17 mouse cellular contexts compared by ENCODE assay signal in the genomic region with DNA sequence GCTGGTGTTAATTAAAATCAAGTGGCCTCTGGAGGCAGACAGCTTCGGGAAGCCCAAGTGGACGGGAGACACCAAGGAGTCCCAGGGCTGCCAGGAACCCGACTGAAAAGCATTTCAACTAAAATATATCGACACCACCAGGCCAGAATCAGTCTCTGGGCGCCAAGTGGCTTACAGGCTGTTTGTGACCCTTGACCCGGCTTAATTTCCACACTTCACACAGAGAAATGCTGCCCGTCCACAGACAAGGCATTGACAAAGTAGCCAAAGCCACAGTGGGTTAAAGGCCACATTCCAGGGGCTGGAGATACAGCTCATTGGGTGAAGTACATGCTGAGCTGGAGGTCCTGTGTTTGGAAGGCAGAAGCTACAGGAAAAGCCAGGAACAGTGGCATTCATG. TPM values are rescaled to one million over a fixed set of nuclear protein-coding genes. Genes with fewer than 3 reads are reported as not detected.
DNase-seq lines count a peak whose midpoint lies in the region; ATAC-seq and TF ChIP-seq lines count a peak whose summit lies in the region.
"Had no signal": no experiment of that assay in that cellular context is flagged by ENCODE, and none has a peak within 500 bp of the region (broad histone marks: within the 10 kb centered on the region; RNA-seq: fewer than 3 reads in every experiment).

No protein-coding gene starts in this region.

- no peak for TF ChIP-seq POLR2A in liver, adult 2 months (IDR thresholded peaks at IDR 0.05; ENCODE audit: extremely low read depth, insufficient read depth, low read length)

- 42% methylated on average over 7 of the region's 7 CpGs for WGBS in liver, adult 2 months
- WGBS in liver, embryonic 11.5 days, result 41% methylated on average over 7 of the region's 7 CpGs
- WGBS in embryonic facial prominence, embryonic 10.5 days, result 17% methylated on average over 7 of the region's 7 CpGs
- WGBS in limb, embryonic 10.5 days, result 11% methylated on average over 7 of the region's 7 CpGs

- H3K27me3 ChIP-seq in liver, adult 2 months (ENCODE audit: control insufficient read depth, insufficient read depth, low read length), result no peaks in the 10 kb centered on the region
- H3K27me3 ChIP-seq in liver, embryonic 11.5 days (replicated peaks; ENCODE audit: control insufficient read depth, insufficient read depth, low read length), result no peaks in the 10 kb centered on the region
- H3K27me3 ChIP-seq in embryonic facial prominence, embryonic 10.5 days (replicated peaks; ENCODE audit: low read depth, poor library complexity, severe bottlenecking), result peaks cover 23% of the 10 kb centered on the region
- peaks cover 7% of the 10 kb centered on the region; the same call in 1 of the 2 replicates for H3K27me3 ChIP-seq in limb, embryonic 10.5 days (ENCODE audit: low read depth, poor library complexity, severe bottlenecking)
- H3K27me3 ChIP-seq: embryonic facial prominence, embryonic 15.5 days; intestine, embryonic 15.5 days; liver, embryonic 13.5 days had no signal

- no peak overlapping the region for H3K9ac ChIP-seq in liver, adult 2 months (ENCODE audit: low read depth, low read length)
- no peak overlapping the region for H3K9ac ChIP-seq in liver, embryonic 11.5 days (ENCODE audit: low read depth, low read length)
- H3K9ac ChIP-seq: embryonic facial prominence, embryonic 15.5 days; intestine, embryonic 15.5 days; liver, embryonic 13.5 days; midbrain, embryonic 12.5 days had no signal

- no peak overlapping the region for H3K4me3 ChIP-seq in liver, adult 2 months (ENCODE audit: insufficient read depth, low read depth, low read length)
- H3K4me3 ChIP-seq in liver, embryonic 11.5 days (ENCODE audit: low read depth, low read length), result no peak overlapping the region
- H3K4me3 ChIP-seq in embryonic facial prominence, embryonic 10.5 days, result no peak overlapping the region
- H3K4me3 ChIP-seq in limb, embryonic 10.5 days, result no peak overlapping the region
- H3K4me3 ChIP-seq: embryonic facial prominence, embryonic 15.5 days; intestine, embryonic 15.5 days; liver, embryonic 13.5 days; midbrain, embryonic 12.5 days had no signal

- peak; percentile 37 for DNase-seq in liver, adult 2 months (ENCODE audit: extremely low read depth, low read depth, low spot score)
- no peak for DNase-seq in liver, embryonic 11.5 days (ENCODE audit: low spot score)
- DNase-seq in adrenal gland, postnatal 14 days, result peak; percentile 55
- DNase-seq in embryonic facial prominence, embryonic 10.5 days (ENCODE audit: low spot score), result peak; percentile 41
- peak; percentile 42 for DNase-seq in limb, embryonic 10.5 days (ENCODE audit: low spot score)
- no peak for DNase-seq in urinary bladder, postnatal 4 days (ENCODE audit: low spot score in 2 of 2)
- DNase-seq: cerebellum, postnatal 10 days; heart, adult 11 months; heart, postnatal 14 days; liver, embryonic 13.5 days; thymus, postnatal 25 days had no signal

- no peaks in the 10 kb centered on the region for H3K36me3 ChIP-seq in liver, adult 2 months (ENCODE audit: control insufficient read depth, insufficient read depth, low read length)
- no peaks in the 10 kb centered on the region for H3K36me3 ChIP-seq in liver, embryonic 11.5 days (ENCODE audit: control insufficient read depth, insufficient read depth, low read length)
- no peaks in the 10 kb centered on the region for H3K36me3 ChIP-seq in embryonic facial prominence, embryonic 10.5 days (replicated peaks)
- H3K36me3 ChIP-seq in limb, embryonic 10.5 days, result no peaks in the 10 kb centered on the region
- H3K36me3 ChIP-seq: embryonic facial prominence, embryonic 15.5 days; intestine, embryonic 15.5 days; liver, embryonic 13.5 days; midbrain, embryonic 12.5 days had no signal

- TF ChIP-seq CTCF in liver, adult 2 months (IDR thresholded peaks at IDR 0.05; ENCODE audit: low read depth, low read length), result no peak

- no peaks in the 10 kb centered on the region for H3K79me2 ChIP-seq in liver, adult 2 months (ENCODE audit: control insufficient read depth, insufficient read depth, low read length)

- H3K9me3 ChIP-seq in liver, embryonic 11.5 days (ENCODE audit: control insufficient read depth, low read length), result no peaks in the 10 kb centered on the region
- peaks cover 5% of the 10 kb centered on the region; the same call in 1 of the 2 replicates for H3K9me3 ChIP-seq in embryonic facial prominence, embryonic 10.5 days
- no peaks in the 10 kb centered on the region for H3K9me3 ChIP-seq in limb, embryonic 10.5 days (replicated peaks)
- H3K9me3 ChIP-seq: embryonic facial prominence, embryonic 15.5 days; intestine, embryonic 15.5 days; liver, embryonic 13.5 days; midbrain, embryonic 12.5 days had no signal

- no peaks in the 10 kb centered on the region for H3K4me1 ChIP-seq in liver, adult 2 months (ENCODE audit: control insufficient read depth, insufficient read depth, low read length)
- H3K4me1 ChIP-seq in liver, embryonic 11.5 days (replicated peaks; ENCODE audit: control insufficient read depth, insufficient read depth, low read length), result no peaks in the 10 kb centered on the region
- H3K4me1 ChIP-seq in embryonic facial prominence, embryonic 10.5 days, result peaks cover 41% of the 10 kb centered on the region
- H3K4me1 ChIP-seq in limb, embryonic 10.5 days, result peaks cover 34% of the 10 kb centered on the region
- H3K4me1 ChIP-seq: intestine, embryonic 15.5 days; liver, embryonic 13.5 days had no signal

- no peak for ATAC-seq in liver, embryonic 11.5 days (replicated peaks; ENCODE audit: low FRiP score)
- no peak for ATAC-seq in monocyte, adult 5-6 weeks (replicated peaks; ENCODE audit: insufficient number of reproducible peaks, low FRiP score, low TSS enrichment, poor library complexity, severe bottlenecking)
- ATAC-seq: forebrain, embryonic 16.5 days; intestine, embryonic 15.5 days had no signal

- no peak overlapping the region for H3K27ac ChIP-seq in liver, adult 2 months (replicated peaks; ENCODE audit: insufficient read depth, low read depth, low read length)
- no peak overlapping the region for H3K27ac ChIP-seq in liver, embryonic 11.5 days (ENCODE audit: low read depth, low read length)
- H3K27ac ChIP-seq in embryonic facial prominence, embryonic 10.5 days (replicated peaks), result no peak overlapping the region; the same call in 1 of the 2 replicates
- peak overlapping the region; percentile 61 for H3K27ac ChIP-seq in limb, embryonic 10.5 days
- H3K27ac ChIP-seq: embryonic facial prominence, embryonic 15.5 days; intestine, embryonic 15.5 days; liver, embryonic 13.5 days; midbrain, embryonic 12.5 days had no signal

- H3K4me2 ChIP-seq in liver, embryonic 11.5 days, result no peak overlapping the region
- H3K4me2 ChIP-seq: embryonic facial prominence, embryonic 15.5 days; intestine, embryonic 15.5 days; liver, embryonic 13.5 days; midbrain, embryonic 12.5 days had no signal

RNA-seq across cellular contexts. Expression of gene Sez6l, which starts 54.8 kb away (rescaled TPM):
- under 0.01 TPM in 1 of 2 replicates, not detected in the other for total RNA-seq in liver, adult 2 months (2014; rRNA removed)
- polyA plus RNA-seq in liver, adult 2 months (2012; rRNA removed), result not detected in 2 replicates
- 0.08 TPM in 2 replicates for polyA plus RNA-seq in liver, embryonic 11.5 days (2014; fragmentation: Nextera tagmentation; extraction: Ambion mirVana)
- 4.3 and 4.4 TPM in 2 replicates for total RNA-seq in adrenal gland, postnatal 14 days (2021)
- 0.63 and 0.75 TPM in 2 replicates for polyA plus RNA-seq in embryonic facial prominence, embryonic 10.5 days (2016; fragmentation: Nextera tagmentation; extraction: Ambion mirVana)
- 0.09 and 0.16 TPM in 2 replicates for polyA plus RNA-seq in limb, embryonic 10.5 days (2016; fragmentation: Nextera tagmentation; extraction: Ambion mirVana)
- 0.67 TPM in 1 of 3 replicates, not detected in the others for total RNA-seq in monocyte, adult 5-6 weeks (2017)
- total RNA-seq: neutrophil, adult 5-6 weeks had no signal

Comparison
In these comparisons a context has a peak if more than half of its experiments do, and no peak if none do; other contexts are left out.
1. DNase-seq: peak in liver, adult 2 months (single experiment), adrenal gland, postnatal 14 days (single experiment), embryonic facial prominence, embryonic 10.5 days (single experiment) and limb, embryonic 10.5 days (single experiment); none in liver, embryonic 11.5 days (single experiment) and urinary bladder, postnatal 4 days (0 of 2).